Mouse (Mus musculus): Measurements from ENCODE around the gene Rmnd5b.

GRCm38 (mm10) chr11:51621776-51622175 lies 13.9 kb downstream of the Rmnd5b start:
- no peak for TF ChIP-seq CTCF (IDR thresholded peaks at IDR 0.05; ENCODE audit: low read depth)
- no peak for TF ChIP-seq EP300 (IDR thresholded peaks at IDR 0.05; ENCODE audit: low read depth)
